Mouse (Mus musculus): ENCODE data around the gene Mafk.

The Mafk gene

GRCm38 (mm10) chr5:139817292-139817691 is 26.0 kb downstream of the Mafk start:
- DNase-seq (ENCODE audit: low spot score in 2 of 2) = no peak

- DNase-seq (ENCODE audit: low spot score in 2 of 2) = no peak
Measured at GRCm38 (mm10) chr5:139818056-139818455, 26.7 kb downstream of the Mafk start.

DNA sequence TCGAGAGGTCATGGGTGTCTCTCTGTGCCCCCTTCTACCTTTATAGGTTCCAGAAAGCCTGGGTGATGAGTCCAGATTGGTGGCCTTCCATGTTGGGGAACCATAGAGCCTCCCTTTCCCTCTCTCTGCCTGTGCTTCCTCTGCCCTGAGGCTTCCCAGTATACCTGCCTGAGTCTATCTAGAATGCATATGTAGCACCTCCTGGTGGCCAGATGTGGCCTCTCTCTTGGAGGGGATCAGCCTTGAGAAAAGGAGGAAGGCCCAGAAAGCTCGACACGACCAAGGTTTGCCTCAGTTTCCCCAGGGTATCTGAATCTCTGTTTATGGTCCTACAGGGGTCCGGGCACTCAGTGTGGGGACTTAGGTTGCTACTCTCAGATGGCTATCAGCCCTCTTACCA is 27.5 kb downstream of the Mafk start:
- DNase-seq (ENCODE audit: low spot score in 2 of 2) = peak in 1 of 2 experiments; percentile 53

GRCm38 (mm10) chr5:139819538-139820181 is 28.3 kb downstream of the Mafk start, which contains the start of gene Tmem184a:
Gene Tmem184a, minus strand, starts transcription at chr5:139819917.
- DNase-seq (ENCODE audit: low spot score in 2 of 2) = no peak

GRCm38 (mm10) chr5:139821466-139822459 is 30.4 kb downstream of the Mafk start:
- DNase-seq (ENCODE audit: low spot score in 2 of 2) = no peak

- no peak for DNase-seq (ENCODE audit: low spot score in 2 of 2)
Measured at GRCm38 (mm10) chr5:139824531-139824930, 33.2 kb downstream of the Mafk start.

GRCm38 (mm10) chr5:139825947-139826346 is 34.6 kb downstream of the Mafk start:
- DNase-seq (ENCODE audit: low spot score in 2 of 2) = no peak

DNA sequence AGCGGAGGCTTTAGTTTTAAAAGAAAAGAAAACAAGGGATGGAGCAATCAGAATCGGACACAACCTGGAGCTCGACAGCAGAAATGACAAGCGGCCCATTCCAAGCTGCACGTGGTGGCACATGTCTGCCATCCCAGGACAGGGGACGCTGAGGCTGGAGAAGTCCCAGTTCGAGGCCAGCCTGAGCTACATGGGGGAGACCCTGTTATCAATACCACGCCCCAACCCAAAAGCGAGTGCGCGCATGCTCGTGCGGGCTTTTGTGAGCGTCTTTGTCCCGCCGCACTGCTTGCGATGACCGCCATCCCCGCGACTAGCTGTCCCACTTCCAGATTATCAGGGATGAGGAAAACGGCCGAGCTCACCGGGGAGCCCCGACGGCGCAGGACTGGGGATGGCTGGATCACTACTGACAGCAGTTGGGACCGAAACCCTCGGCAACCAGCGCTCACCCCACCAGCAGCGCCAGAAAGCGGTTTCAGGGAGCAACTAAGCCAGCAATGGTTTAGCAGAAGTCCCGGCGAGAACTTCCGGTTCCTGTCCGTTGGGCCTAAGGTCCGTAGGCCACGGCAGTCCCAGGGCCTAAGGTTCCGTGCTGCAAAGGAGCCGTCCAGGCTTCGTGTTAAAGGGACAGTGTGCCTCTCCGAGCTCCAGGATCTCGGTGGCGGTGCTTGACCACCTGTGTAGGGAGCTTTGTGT is 35.2 kb downstream of the Mafk start, which contains the start of the genes Gm26938 and Psmg3:
Gene Gm26938 (minus strand): TSS at position 51 of the 699 bp plus-strand sequence.
Gene Psmg3 (minus strand): TSS at position 529 of the 699 bp plus-strand sequence.
- peak; percentile 58 to 92 for DNase-seq (ENCODE audit: low spot score in 2 of 2)

DNA sequence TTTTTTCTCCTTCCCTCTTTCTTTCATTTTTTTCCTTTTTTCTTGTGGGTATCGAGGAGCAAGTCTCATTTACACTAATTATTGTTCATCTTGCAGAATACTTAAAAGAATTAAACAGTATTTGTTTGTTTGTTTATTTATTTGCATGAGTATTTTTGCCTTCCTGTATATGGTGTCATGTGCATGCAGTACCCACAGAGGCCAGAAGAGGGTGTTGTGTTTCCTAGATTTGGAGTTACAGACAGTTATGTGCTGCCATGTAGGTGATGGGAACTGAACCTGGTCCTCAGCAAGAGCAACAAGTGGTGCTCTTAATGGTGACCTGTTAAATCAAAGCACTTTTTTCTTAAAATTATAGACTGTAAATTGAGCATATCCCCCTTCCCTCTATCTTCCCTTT is 36.3 kb downstream of the Mafk start:
- DNase-seq (ENCODE audit: low spot score in 2 of 2) = no peak

- DNase-seq (ENCODE audit: low spot score in 2 of 2) = peak; percentile 55 to 65
Measured at GRCm38 (mm10) chr5:139829384-139829783, 38.1 kb downstream of the Mafk start.

GRCm38 (mm10) chr5:139830734-139831133 is 39.4 kb downstream of the Mafk start:
- DNase-seq (ENCODE audit: low spot score in 2 of 2) = no peak

GRCm38 (mm10) chr5:139832125-139832524 is 40.8 kb downstream of the Mafk start:
- DNase-seq (ENCODE audit: low spot score in 2 of 2) = no peak

GRCm38 (mm10) chr5:139835706-139836105 is 44.4 kb downstream of the Mafk start:
- no peak for DNase-seq (ENCODE audit: low spot score in 2 of 2)

- peak in 1 of 2 experiments; percentile 54 for DNase-seq (ENCODE audit: low spot score in 2 of 2)
Measured at GRCm38 (mm10) chr5:139838476-139838892, 47.2 kb downstream of the Mafk start.

DNA sequence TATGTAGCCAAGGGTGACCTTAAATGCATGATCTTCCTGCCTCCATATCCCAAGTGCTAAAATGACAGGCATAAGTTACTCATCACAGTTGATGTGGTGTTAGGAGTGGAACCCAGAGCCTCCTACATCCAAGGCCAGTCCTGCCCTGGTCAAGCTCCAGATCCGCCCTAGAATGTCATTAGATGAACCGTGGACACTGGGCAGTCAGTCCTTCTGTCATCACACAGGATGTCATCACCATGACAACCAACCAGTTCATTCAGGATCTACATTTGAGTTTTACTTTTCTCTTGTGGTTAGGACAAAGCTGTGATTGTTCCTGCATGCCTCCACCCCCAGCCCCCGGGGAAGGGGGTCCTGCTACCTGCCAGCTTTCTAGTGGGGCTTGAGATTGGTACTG is 47.8 kb downstream of the Mafk start:
- DNase-seq (ENCODE audit: low spot score in 2 of 2) = no peak

GRCm38 (mm10) chr5:139849626-139850320 is 58.5 kb downstream of the Mafk start:
- DNase-seq (ENCODE audit: low spot score in 2 of 2) = no peak
